Mouse (Mus musculus): ENCODE results near the gene Kynu.

Kynu gene

GRCm38 (mm10) chr2:43555062-43555888, at the start of gene Kynu:
Gene Kynu, plus strand, starts transcription at chr2:43555329.
- DNase-seq (ENCODE audit: low spot score) = no peak

- peak; percentile 14 for DNase-seq (ENCODE audit: low spot score)
Measured at GRCm38 (mm10) chr2:43506182-43506581, 48.9 kb upstream of the Kynu start.

- DNase-seq (ENCODE audit: low spot score) = no peak
Measured at GRCm38 (mm10) chr2:43513852-43514251, 41.3 kb upstream of the Kynu start.

DNA sequence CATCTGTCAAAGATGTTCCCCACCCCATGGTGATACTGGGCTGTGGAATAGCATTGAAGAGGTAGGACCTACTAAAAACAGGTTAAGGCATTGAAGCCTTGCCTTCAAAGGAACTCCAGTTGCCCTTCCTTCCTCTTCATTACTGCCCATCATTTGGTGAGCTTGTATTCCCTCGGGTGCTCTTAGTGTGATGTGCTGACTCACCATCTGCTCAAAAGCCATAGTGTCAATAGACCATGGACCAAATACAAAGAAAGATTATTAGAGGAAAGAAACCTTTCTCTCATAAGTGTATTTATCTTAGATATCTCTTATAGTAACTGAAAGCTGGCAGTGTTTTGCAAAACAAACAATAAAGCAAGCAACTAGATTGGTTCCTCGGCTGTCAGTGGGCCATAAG, 20.7 kb upstream of the Kynu start:
- DNase-seq (ENCODE audit: low spot score) = no peak

GRCm38 (mm10) chr2:43542615-43543014, 12.5 kb upstream of the Kynu start:
- DNase-seq (ENCODE audit: low spot score) = no peak

GRCm38 (mm10) chr2:43545665-43546064, 9.5 kb upstream of the Kynu start:
- DNase-seq (ENCODE audit: low spot score) = no peak

DNA sequence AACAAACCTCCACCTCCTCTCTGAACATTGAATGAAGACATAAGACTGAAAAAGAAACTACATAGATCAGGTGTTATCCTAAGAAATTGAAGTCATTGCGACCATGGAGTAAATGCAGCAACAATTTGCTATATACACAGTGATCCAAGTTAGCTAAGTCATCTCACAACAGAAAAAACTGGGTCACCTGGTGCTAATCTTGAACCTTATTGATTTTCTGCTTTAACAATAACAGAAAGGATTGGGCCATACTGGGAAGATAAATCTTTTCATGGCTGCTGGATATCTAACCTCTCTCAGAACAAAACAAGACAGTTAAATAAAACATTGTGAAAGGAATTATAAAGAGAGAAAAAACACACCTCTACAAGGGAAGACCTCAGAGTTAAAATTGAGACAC, 8.7 kb upstream of the Kynu start:
- DNase-seq (ENCODE audit: low spot score) = no peak

- no peak for DNase-seq (ENCODE audit: low spot score)
Measured at GRCm38 (mm10) chr2:43554216-43554615, 913 bp upstream of the Kynu start.

DNA sequence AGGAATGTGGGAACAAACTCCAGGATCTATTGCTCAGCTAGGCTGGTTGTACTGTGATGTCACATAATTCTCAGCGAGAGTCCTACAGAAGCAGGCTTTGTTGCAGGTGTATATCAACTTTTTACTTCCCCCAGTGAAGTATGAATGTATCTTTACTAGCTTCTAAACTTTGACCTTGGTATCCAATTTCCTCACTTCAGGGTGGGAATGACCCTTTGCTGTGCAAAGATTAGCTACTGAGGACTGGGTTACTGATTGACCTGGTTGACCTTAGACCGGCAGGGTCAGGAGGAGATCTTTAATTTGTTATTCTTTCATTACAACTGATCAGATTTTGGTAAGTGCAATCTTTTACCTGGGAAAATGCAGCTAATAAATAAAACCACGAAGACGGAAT, 758 bp downstream of the Kynu start:
- DNase-seq (ENCODE audit: low spot score) = no peak

DNA sequence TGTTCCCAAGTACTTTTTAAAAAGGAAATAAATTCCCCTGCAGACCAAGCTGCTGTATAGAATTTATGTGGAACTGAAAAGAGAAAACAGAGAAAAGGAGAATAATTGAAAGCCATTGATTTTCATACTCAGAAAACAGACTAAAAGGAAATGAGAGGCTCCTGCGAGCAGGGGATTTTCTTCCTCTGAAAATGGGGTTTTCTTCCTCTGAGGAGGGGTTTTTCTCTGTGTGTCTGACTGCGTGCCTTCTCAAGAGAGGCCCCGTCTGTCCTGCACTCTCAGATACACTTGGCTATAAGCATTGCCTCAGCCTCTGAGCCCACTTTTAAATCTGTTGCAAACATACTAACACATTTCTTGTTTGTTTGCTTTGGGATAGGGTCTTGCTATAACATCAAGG, 1.9 kb downstream of the Kynu start:
- no peak for DNase-seq (ENCODE audit: low spot score)

DNA sequence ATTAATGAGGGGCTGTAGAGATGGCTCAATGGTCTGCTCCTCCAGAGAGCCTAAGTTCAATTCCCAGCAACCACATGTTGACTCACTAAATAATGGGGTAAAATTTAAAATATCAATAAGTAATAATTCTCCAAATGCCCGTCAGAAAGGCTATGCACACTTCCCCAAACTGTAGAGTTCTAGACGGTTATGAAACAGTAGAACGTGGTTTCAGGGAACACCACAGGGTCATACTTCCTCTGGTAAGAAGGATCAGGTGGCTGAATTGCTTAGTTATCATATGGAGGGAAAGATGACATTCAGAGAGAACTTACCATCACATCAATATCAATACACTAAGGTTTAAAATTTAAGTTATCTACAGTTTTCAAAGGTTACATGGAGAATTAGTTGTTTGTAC, 6.1 kb downstream of the Kynu start:
- no peak for DNase-seq (ENCODE audit: low spot score)

DNA sequence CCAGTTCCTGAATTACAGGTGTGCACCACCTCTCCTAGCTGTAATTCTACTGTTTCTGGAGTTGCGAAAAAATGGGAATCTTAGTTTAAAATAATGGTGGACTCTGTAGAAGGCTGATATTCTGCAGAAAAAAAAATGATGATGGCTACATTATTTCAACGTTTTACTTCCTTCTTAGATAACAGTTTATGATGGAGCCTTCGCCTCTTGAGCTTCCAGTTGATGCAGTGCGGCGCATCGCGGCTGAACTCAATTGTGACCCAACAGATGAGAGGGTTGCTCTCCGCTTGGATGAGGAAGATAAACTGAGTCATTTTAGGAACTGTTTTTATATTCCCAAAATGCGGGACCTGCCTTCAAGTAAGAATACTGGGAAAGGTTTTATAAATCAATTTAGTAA, 7.7 kb downstream of the Kynu start:
- DNase-seq (ENCODE audit: low spot score) = no peak

DNA sequence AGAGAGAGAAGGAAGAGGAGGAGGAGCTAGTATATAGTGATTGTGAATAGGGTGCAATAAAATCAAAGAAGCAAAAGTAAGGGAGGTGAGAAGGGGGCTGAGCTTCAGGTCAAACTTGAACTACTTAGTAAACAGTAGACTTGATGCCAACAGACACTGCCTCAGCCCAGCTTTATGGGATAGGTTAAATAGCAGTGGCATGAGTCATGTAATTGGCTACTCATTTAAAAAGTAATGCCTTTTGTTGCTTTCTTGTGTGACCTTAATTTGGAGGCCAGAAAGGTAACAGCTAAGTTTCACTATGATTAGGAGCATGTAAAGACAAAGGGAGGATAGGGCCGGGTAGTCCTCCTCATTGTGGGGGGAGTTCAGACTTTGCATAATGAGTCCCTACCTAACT, 13.3 kb downstream of the Kynu start:
- no peak for DNase-seq (ENCODE audit: low spot score)

- DNase-seq (ENCODE audit: low spot score) = no peak
Measured at GRCm38 (mm10) chr2:43573526-43573925, 18.4 kb downstream of the Kynu start.

DNA sequence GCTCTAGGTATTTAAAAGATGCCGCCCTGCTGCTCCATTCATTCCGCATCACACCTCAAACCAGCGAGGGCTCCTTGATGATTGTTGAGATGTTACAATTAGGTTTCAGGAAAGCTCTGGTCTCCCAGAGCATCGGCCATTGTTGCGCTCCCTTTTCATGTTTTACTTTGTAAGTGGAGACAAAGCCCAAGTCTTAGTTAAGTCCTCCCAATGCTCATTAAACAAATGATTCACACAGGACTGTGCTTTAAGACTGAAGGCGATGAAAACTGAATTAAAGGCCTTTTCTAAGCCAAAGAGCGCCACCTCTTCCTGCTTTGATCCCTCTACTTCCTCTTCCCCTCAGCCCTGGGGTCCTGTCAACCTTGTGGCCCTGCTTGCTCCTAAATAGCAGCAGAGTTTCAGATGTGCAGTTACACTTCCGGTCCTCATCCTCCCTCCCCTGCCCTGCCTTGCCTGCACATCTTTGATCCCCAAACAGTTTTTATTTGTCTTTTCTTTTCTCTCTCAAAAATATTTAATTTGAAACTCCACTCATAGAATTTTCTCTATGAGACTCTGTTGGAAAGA, 28.2 kb downstream of the Kynu start:
- DNase-seq (ENCODE audit: low spot score) = no peak

- DNase-seq (ENCODE audit: low spot score) = no peak
Measured at GRCm38 (mm10) chr2:43585508-43585907, 30.4 kb downstream of the Kynu start.

DNA sequence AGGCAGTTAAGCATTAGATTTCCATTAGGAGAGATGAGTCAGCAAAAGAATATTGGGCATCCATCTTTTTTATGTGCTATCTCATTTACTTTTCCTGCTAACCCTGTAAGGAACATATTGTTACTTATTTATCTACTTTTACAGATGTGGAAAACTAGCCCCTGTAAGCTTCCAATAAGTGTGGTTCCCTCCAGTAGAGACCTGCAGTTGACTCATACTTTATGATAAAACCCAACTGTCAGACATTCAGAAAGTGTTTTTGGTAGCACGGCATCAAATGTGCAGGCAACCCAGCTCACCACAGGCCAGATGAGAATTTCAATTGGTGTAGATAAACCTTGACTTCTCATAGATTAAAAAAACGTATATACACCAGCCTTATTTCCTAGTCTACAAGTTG, 32.7 kb downstream of the Kynu start:
- DNase-seq (ENCODE audit: low spot score) = no peak

DNA sequence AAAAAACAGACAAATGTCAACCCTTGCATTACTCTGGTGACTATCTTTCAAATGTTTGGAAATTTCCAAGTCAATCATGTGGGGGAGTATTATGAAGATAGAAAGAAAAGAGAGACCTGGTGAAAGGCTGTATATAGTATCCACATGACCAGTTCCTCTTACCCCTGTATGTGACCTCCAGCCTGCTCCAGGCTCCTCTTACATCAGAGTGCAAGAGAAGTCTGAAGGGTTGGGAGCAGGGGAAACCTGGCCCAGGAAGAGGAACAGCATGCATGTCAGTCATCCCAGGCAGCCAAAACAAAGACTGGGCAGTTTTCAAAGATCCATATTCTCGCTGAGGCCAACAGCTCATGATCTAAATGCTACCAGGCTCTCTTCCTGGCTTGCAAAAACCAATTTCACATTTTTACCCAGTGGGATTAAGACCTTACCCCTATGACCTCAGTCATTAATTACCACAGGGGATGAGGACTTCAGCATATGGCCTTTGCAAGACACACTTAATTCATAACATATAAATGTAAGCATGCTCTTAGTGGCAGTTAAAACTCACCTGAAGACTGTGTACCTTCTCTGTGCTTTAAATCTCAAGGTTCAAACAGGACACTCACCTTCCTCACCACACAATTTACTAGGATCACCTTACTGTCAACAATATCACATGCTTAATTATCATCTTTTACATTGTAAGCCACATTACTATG, 37.0 kb downstream of the Kynu start:
- DNase-seq (ENCODE audit: low spot score) = no peak

- no peak for DNase-seq (ENCODE audit: low spot score)
Measured at GRCm38 (mm10) chr2:43613571-43613970, 58.4 kb downstream of the Kynu start.

DNA sequence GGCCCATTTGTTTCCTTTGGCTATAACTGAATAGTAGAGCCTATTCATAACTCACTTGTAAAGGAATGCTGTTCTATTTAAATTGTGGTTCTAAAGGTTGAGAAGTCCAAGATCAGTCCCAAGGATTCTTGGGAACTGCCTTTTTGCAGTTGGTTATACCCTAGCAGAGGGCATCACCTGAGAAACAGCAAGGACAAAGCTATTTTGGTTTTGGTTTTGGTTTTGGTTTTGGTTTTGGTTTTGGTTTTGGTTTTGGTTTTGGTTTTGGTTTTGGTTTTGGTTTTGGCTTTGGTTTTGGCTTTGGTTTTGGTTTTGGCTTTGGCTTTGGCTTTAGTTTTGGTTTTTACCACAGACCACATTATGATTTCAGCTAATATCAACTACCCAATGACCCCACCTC, 66.0 kb downstream of the Kynu start:
- no peak for DNase-seq (ENCODE audit: low spot score)

DNA sequence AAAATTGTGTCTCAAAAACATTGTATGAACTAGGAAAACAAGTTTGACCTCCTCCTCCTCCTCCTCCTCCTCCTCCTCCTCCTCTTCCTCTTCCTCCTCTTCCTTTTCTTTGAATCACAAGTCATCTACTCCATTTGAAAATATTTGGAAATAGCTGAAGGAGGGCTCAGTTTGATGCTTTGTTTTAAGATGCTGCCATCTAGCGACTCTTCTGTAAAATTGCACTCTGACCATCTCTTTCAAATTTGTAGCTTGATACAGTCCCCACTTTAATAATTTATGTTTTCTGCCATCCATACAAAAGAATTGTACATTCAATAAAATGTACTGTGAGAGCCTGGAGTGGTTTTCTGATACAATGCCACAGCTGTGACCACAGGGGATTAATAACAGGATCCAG, 67.7 kb downstream of the Kynu start:
- no peak for DNase-seq (ENCODE audit: low spot score)

DNA sequence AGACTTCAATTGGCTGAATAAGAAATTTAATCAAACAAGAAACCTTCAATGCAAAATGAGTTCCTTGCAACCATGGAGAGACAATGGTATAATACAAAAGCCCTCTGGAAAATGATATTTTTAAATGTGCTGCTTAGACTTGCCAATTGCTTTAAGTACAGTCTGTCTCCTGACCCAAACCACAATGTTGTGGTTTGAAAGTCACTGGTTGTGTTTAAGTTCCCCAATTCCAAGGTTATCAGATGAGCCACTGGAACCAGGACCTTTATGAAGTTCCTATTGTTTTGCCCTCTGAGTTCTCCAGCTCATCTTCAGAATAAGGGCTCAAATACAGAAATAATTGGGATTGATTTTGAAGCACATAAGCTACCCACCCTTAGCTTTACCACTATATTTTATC, 76.7 kb downstream of the Kynu start:
- DNase-seq (ENCODE audit: low spot score) = no peak

DNA sequence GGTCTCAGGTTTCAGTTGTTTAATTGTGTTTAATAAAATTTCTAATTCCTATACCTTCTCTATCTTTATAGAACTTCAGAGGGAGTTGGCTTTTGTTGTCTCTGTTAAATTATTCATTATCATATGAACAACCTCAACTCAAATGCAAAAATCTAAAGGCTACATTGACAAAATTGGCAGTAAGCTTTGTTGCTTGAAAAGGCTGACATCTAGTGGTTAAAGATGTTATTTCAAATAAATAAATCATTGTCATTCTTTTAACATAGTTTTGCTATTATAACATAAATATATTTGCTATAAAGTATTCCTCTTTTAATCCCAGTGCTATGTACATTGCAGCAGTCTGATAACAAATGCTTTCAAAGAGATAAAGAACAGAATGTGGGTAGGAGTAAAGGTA, 81.4 kb downstream of the Kynu start:
- DNase-seq (ENCODE audit: low spot score) = no peak

Data from layer of hippocampus, adult 11-12 months (tissue).